Mouse (Mus musculus) small intestine, adult 2 months (tissue): ENCODE results near the gene Ice1.

Experiments used
- CTCF ChIP-seq: fragments of 200-500 bp; IDR thresholded peaks from 2 replicates; pipeline ENCODE4 v1.5.1; 2012; ENCODE audit warnings: low read depth, mild to moderate bottlenecking, control low read depth, inconsistent platforms, low read length, moderate library complexity, mixed read lengths; ENCODE audit not compliant: insufficient replicate concordance, insufficient read length; ENCODE audit errors: extremely low read depth
- POLR2A ChIP-seq: fragments of 200-500 bp; IDR thresholded peaks from 2 replicates; pipeline ENCODE4 v1.6.1; 2012; ENCODE audit warnings: low read depth, mild to moderate bottlenecking, control low read depth, inconsistent platforms, low read length, moderate library complexity

GRCm38 (mm10) chr13:70639639-70640038 is 2.2 kb upstream of the Ice1 start:
- TF ChIP-seq CTCF: no peak
- no peak for TF ChIP-seq POLR2A
